Mouse (Mus musculus) urinary bladder, postnatal 4 days (tissue): Measurements from ENCODE around the gene Foxred1.
A peak's percentile ranks its signal among the peaks of the same experiment; 100 is the strongest.

Experiments
- DNase-seq, 2 experiments: peaks; one replicate each; pipeline ENCODE4 v3.0.0; 2021 to 2022; ENCODE audit warnings: low spot score in 2 of 2

Foxred1 gene

DNA sequence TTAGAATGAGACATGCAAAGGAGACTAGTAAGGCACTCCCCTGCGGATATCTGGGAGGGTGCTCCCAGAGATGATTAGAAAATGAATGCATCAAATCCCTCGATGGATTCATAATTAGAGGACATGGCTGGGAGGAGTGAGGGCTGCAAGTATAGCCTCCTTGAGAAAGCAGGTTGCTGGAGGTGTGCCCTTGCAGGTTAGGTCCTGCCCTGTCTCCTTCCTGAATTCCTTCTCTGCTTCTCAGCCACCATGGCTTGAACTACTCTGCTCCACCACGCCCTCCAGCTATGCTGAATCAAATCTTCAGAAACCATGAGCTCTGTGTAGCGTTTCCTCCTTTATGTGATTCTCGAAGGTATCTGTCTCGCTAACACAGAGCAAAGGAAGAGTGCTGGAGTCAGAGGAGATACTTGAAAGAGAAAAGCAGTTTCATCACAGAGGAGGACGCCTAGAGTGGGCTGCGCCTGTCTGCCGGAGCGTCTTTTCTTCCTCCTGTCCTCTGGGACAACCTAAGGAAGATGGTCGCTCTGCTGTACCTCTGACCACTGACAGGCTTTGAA, 17.8 kb downstream of the Foxred1 start:
- no peak for DNase-seq

- DNase-seq: no peak
These were observed 22.2 kb downstream of the Foxred1 start for GRCm38 (mm10) chr9:35188700-35189099.

- no peak for DNase-seq
These were observed 23.4 kb downstream of the Foxred1 start for GRCm38 (mm10) chr9:35187351-35187903.

- DNase-seq: no peak
These were observed 24.4 kb downstream of the Foxred1 start for GRCm38 (mm10) chr9:35186430-35186829.

GRCm38 (mm10) chr9:35183359-35183758, 27.5 kb downstream of the Foxred1 start:
- no peak for DNase-seq

GRCm38 (mm10) chr9:35182832-35183231, 28.0 kb downstream of the Foxred1 start:
- no peak for DNase-seq

GRCm38 (mm10) chr9:35176124-35176659, 34.7 kb downstream of the Foxred1 start:
- no peak for DNase-seq

GRCm38 (mm10) chr9:35175251-35176123, 35.4 kb downstream of the Foxred1 start, which contains the start of gene Dcps:
Gene Dcps, minus strand, starts transcription at chr9:35176061.
- peak; percentile 84 to 90 for DNase-seq

- no peak for DNase-seq
These were observed 37.5 kb downstream of the Foxred1 start for GRCm38 (mm10) chr9:35173331-35173730.

- no peak for DNase-seq
These were observed 40.8 kb downstream of the Foxred1 start for GRCm38 (mm10) chr9:35170071-35170470.

GRCm38 (mm10) chr9:35166798-35167635, 43.8 kb downstream of the Foxred1 start:
- DNase-seq: no peak

- no peak for DNase-seq
These were observed 44.6 kb downstream of the Foxred1 start for GRCm38 (mm10) chr9:35166144-35166797.

GRCm38 (mm10) chr9:35164142-35164874, 46.5 kb downstream of the Foxred1 start:
- DNase-seq: no peak

GRCm38 (mm10) chr9:35163011-35163690, 47.7 kb downstream of the Foxred1 start:
- DNase-seq: no peak

DNA sequence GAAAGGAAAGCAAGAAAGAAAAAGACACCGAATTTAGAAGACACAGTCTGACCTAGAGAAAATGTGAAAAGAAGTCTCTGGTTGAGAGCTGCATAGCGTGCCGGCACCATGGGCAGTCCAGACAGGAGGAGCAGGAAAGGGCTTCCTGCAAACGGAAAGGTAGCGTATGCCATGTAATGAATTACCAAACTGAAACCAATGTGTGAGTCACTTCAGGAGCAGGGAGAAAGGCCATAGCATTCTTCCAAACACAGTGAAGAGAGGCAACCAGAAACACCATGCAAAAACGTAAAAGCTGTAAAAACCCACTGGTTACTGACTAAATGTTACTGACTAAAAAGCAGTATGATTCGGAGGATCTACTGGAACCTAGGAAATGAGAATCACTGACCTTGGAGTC, 49.1 kb downstream of the Foxred1 start:
- DNase-seq: no peak

DNA sequence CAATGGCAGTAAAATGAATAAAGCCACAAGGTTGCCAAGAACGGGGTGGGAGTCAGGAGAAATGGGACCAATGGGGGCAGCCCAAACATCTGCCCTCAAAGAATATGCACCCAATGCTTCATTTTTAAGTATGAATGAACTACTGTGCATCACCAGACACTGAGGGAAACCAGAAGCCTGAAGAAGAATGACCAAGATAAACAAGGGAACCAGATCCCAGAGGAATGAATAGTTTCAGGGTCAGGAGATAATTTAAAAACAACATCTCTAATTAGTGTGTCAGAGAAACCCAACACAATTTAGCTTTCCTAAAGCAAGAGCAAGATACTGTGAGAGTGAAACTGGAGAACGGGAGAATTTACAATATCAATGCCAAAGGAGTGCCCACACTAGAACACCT, 50.2 kb downstream of the Foxred1 start:
- DNase-seq: no peak

- no peak for DNase-seq
These were observed 52.4 kb downstream of the Foxred1 start for GRCm38 (mm10) chr9:35158477-35158876.

- no peak for DNase-seq
These were observed 54.0 kb downstream of the Foxred1 start for GRCm38 (mm10) chr9:35156862-35157261.

- DNase-seq: peak in 1 of 2 experiments; percentile 58
These were observed 54.7 kb downstream of the Foxred1 start for GRCm38 (mm10) chr9:35156002-35156710.
